Mouse (Mus musculus) left cerebral cortex, postnatal 14 days (tissue): Measurements from ENCODE around the gene Hopx. TPM values are rescaled to one million over a fixed set of nuclear protein-coding genes. Genes with fewer than 3 reads are reported as not detected.

ENCODE experiments used
- DNase-seq, 2 experiments: peaks; one replicate each; pipeline ENCODE4 v3.0.0; 2021 to 2022; ENCODE audit warnings: low spot score in 2 of 2, mixed read lengths in 1 of 2
- intact Hi-C: fragments of 180-260 bp; cut with DNase I; formaldehyde crosslinking; loops from one replicate; pipeline ENCODE4 v1.15.1; 2025
- long read RNA-seq, 2 experiments: library from polyadenylated mRNA; stranded (forward); transcript quantifications; one replicate each; pipeline ENCODE4 v2.0.0; 2021
- total RNA-seq, 2 experiments: library from RNA; stranded (reverse); gene quantifications; 2 replicates each; pipeline ENCODE4 v1.2.3; 2021

Hopx gene
- total RNA-seq = 10 to 100 TPM; 21.4 to 26.3 TPM
- long read RNA-seq, experiment 1, transcript Hopx-203 (2 exons, 1,217 nt) = minor isoform, 5 of 28 reads
- long read RNA-seq, experiment 1, transcript Hopx-202 (3 exons, 1,113 nt) = major isoform, 22 of 28 reads
- long read RNA-seq, experiment 1, partial matches to known transcripts = 0 of 28 reads
- long read RNA-seq, experiment 1, other reads (novel, unspliced or antisense) = 1 of 28 reads
- long read RNA-seq, experiment 2, transcript Hopx-203 (2 exons, 1,217 nt) = minor isoform, 5 of 20 reads
- long read RNA-seq, experiment 2, transcript Hopx-202 (3 exons, 1,113 nt) = major isoform, 14 of 20 reads
- long read RNA-seq, experiment 2, partial matches to known transcripts = 0 of 20 reads
- long read RNA-seq, experiment 2, other reads (novel, unspliced or antisense) = 0 of 20 reads

DNA sequence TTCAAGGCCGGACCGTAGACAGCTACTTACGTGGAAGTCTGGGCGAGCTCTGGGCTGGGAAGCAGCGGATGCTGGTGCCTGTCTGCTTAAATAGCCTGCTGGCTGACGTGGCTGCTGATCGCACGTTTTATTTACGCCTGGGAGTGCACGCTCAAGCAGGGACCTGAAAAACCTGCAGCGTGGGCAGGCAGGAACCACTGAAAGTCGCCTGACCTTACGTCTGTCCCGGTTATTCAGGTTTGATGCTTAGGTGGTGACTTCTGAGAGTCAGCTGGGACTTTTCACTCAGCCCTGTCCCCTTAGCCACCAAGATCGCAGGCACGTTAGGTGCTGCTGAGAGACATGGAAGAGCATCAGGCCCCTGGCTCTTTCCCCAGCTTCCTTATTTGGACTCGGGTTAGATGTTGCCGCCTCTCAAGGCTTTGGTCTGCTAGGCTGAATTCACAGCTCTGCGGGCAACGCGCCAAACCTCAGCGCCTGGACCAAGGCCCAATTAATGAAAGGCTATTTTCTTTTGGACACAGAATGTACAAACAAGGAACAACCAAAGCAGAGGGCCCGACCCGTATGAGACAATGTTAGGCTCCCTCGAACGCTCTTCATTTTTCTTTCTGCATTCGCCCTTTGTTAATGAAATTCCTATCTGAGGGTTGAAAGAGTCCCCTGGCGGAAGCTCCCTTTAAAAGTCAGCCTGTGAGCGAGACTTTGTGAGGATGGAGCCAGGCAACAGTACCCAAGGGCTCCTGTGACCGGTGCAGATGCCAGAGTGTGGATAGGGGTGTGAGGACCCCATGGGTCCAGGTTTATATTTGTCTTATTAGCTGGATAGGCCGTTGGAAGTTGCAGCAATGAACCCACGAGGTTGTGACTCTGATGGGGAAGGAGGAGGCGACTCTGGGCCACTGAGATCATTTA lies at the start of gene Hopx:
Hopx (minus strand) TSS at position 305 of the 915 bp plus-strand sequence.
- intact Hi-C loops = no loop called here
- peak; percentile 48 to 71 for DNase-seq

DNA sequence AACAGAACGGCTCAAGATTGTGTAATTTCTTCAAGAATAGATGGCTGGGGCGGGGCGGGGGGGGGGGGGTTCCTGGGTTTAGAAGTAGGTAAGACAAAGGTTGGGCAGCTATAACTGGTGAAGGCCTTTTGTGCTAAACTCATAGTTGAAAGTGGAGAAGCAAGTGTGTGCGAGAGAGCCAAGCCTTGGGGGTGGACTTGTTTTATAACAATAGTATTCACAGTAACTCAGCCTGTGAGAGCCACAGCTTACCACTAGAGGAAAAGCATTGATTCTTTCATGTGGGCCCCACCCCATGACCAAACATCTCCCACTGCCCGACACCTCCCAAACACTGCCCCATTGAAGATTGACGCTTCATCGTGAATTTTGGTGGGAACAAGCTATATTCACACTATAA lies 48.7 kb upstream of the Hopx start:
- intact Hi-C loops = no loop called here
- no peak for DNase-seq

DNA sequence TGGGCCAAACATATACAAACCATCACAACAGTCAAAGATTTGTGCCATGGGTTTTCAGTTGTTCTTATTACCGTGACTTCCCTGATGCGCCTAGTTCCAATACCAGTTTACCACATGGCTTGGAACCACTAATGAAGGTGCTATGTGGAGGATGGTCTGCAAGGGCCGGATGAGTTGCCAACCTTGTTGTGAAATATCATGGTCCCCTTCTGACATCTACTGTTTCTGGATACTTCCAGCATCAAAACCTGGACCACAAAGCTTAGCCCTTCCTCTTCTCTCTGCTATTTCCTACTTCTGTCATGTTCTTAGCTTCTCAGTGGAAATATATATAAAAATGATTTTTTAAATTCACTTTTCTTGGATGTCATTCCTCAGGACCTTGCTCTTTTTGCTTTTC lies 47.6 kb upstream of the Hopx start:
- no peak for DNase-seq
- intact Hi-C loops = no loop called here

DNA sequence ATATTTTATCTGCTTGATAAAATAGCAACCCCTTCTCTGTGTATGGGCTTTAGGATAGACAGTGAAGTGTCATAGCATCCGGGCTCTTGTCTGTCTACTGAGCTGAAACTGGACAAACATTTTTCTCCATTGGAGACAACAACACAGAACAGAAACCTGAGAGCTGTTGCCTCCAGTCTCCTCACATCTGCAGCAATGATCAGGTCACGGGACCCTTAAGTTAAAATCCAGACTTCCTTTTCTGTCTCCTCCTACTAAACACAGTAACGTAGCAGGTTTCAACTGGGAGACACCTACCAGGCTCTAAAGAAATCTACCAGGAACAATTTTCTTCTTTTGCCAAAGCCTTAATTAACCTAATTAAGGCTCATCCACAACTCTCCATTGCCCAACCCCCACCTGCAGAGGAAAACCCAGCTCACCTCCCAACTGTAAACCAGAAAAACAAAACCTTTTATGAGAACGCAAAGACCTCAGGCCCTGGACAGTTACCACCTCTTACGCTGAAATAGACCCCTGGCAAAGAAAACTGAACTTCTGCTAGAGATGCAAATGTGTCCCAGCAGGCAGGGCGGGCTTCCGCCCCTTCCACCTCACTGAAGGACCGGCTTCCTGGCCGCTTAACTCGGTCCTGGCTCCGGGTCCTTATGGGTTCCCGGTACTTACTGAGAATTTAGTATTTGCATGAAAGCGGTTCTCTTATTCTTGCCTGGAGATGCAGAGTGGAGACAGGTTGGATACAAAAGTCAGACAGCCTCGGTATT lies 43.0 kb upstream of the Hopx start:
- DNase-seq = no peak
- intact Hi-C loops = no loop called here

DNA sequence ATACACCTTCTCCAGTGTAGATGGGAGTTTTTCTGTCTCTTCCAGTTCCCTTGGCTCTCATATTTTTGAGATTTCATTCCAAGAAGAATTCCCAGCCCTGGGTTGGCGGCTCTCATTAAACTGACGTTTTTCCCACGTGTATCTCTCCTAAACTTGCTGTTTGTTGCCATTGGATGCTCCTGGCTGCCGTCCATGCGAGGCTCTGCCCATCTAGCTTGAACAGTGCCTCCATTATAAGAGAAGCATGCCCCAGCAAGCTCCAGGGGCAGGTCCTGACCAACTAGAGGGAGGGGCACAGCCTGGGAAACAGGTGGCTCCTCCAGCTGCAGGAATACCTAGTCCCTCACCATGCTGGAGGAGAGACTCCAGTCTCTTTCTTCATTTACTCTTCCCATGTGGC lies 42.0 kb upstream of the Hopx start:
- DNase-seq = peak in 1 of 2 experiments; percentile 20
- intact Hi-C loops = no loop called here

DNA sequence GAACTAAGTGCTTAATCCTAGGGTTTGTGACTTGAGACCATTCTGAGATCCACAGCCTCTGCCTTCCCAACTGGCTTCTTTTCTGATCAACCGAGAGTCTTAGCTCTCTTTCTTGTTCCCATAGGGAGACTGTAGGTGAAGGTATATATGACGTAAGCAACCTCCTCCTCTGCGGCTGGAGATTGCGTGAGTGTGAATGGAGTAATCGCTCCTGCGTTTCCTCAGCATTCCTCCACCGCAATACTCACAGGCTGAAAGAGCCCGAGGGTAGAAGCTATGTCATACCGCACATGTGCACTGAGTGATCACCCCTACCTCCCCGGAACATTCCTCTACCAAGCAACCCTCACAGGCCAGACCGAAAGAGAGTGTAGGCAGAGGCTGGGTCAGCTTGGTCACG lies 40.6 kb upstream of the Hopx start:
- DNase-seq = no peak
- intact Hi-C loops = no loop called here

DNA sequence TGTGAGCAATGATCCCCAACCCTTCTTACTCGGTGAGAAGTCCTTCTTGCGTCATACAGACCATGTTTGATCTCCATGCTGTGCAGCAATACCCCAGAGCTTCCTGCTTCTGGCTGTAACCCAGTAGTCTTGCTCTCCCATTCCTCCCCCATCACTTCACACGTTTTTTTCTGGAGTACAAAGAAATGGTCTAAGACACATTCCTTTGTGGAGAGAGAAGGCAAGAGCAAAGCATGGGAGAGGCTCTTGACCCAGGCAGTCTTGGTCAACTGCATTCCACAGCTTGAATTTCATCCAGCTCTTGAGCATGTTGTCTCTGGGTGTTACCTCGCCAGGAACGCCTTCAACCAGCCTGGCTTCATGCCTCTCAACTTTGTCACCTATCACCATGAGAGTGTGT lies 39.9 kb upstream of the Hopx start:
- no peak for DNase-seq
- intact Hi-C loops = no loop called here

DNA sequence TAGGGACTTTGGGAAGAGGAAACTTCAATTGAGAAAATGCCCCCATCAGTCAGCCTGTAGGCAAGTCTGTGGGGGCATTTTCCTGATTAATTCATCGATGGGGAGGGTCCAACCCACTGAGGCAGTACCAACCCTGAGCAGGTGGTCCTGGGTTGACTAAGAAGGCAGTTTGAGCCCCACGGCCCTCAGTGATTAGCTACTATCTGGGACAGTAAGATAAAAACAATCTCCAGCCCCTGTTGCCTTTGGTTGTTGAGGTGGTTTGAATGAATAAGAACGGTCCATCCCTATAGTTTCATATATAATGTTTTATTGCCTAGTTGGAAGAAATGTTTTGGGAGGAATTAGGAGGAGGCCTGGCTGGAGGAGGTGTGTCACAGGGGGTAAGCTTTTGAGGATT lies 36.8 kb upstream of the Hopx start:
- intact Hi-C loops = no loop called here
- DNase-seq = no peak

DNA sequence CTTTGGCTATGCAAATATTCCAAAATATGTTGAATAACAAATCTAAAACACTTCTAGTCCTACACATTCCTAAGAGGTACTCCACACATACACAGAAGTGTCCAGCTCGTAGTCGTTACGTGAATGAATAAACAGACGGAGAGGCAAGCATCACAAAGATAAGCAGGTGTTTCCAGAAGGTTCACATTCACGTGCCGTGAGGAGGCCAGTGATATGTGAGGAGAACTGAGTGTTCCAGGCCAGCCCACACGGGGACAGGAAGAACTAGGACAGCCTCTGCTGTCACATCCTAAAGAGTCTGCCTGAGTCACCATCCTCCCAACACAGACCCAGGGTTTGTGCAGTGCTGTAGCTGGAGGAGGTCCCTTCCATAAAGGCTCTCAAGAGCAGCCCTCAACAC lies 36.2 kb upstream of the Hopx start:
- peak; percentile 37 to 73 for DNase-seq
- intact Hi-C loops = no loop called here

DNA sequence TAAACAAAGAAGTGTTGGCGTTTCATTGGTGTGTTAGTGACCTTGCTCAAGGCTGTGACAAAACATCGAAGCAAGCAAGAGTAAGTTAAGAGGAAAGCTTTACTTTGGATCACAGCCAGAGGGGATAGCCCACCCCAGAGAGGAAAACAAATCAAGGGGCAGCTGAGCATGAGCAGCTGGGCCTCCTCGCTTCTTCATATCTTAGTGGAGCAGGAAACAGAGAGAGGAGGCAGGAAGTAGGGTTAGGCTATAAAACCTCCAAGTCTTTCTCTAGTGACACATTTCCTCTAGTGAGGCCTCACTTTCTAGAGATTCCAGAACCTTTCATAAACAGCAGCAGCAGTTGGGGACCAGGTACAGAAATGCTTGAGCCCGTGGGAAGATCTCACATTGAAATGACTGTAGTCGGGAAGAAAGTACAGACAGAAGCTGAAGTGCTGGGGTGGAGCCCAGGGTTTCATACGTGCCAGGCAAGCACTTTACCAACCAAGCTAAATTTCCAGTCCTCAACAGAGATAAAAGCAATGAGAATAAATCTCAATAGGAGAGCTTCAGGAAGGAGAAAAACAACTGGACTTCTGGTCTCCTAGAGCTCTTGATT lies 33.2 kb upstream of the Hopx start:
- DNase-seq = peak in 1 of 2 experiments; percentile 6
- intact Hi-C loops = no loop called here

DNA sequence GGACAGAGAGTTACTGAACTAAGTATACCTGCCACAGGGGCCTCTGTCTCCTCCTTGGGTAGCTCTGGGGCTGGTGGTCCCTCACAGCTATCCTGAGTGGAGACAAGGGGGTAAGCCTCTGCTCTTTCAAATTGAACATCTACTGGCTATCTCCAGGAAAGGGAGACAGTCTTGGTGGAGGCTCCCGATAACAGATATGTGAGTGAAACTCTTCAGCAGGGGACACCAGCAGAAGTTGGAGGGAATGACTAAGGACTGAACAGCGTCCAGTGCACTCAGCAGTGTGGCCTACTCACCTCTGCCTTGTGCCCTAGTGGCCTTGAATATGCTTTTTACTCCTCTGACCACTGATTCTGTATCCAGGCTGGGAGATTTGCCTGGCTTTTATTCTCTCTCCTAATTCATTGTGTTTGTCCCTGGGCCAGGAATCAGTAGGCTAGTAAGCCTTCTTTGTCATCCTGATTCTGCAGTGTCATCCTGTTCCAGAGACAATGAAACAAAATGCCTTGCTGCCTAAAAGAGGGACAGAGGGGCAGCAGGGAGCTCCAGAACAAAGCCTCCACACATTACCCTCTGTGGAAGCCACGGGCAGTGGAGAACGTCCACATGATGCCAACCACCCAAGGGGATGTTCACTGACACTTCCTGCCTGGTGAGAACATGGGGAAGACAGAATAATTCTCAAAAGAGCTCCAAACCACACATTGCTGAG lies 31.7 kb upstream of the Hopx start:
- intact Hi-C loops = no loop called here
- DNase-seq = no peak

DNA sequence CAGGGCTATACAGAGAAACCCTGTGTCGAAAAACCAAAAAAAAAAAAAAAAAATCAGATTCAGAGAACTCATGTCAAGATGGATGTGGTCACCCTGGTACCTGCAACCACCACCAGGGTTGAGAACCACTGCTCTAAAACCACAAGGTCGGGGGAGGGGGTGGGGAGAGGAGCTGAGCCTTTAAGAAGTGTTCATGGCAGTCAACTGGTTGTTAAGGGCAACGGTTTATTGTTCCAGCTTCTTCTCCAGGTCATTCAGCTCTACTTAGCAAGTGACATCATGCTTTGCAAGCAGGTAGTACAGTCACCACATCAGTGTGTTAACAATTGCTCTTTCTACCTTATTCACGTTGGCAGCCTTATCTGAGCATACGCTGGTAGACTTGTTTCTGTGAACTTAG lies 29.7 kb upstream of the Hopx start:
- DNase-seq = no peak
- intact Hi-C loops = no loop called here

DNA sequence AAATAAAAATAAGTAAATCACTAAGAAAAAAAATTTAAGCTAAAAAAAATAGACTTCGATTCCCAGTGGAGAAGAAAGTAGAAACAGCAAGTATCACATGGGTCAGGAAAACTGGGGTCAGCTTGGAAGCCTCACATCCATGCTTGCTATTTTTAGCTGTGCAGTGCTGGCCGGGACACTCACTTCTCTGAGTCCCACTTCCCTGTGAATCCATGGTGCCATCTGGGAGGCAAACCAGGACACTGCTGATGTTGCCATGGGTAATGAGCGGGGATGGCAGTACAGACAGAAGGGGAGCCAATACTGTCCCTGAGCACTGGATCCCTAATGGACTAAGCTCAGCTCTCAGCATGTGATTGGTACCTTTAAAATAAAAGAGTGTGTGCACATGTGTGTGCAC lies 28.2 kb upstream of the Hopx start:
- intact Hi-C loops = no loop called here
- DNase-seq = peak in 1 of 2 experiments; percentile 16

DNA sequence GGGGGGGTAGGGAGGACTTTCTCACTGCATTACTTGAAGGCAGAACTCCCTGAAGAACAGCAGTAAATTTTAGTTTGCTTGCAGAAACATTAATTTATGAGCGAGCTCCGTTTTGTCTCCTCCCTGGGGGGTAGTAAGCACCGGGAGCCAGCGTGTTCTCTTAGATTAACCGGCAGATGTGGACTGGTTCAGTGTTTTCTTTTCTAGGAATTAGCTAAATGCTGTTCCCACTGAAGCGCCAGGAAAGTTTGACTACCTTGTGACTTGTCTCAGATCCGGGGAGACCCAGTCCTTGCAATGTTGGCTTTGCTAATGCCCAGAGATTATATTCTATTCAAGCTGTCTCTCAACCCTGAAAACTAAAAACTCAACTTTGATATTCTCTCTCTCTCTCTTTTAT lies 26.4 kb upstream of the Hopx start:
- intact Hi-C loops = no loop called here
- DNase-seq = no peak

DNA sequence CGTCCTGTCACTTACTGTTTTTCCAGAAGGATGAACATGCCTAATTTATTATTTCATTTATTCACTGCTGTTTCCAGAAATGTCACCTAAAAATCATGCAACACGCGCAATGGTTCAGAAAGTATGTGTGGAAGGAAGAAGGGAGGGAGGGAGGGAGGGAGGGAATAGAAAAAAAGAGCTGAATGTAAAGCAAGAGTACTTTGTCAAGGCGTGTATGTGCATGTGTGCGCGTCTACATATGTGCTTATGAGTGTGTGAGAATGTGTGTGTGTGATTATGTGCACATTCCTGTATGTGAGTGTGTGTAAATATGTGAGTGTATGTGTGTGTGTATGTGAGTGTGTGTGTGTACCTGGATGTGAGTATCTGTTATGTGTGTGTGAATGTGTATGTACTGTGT lies 25.9 kb upstream of the Hopx start:
- DNase-seq = no peak
- intact Hi-C loops = no loop called here

DNA sequence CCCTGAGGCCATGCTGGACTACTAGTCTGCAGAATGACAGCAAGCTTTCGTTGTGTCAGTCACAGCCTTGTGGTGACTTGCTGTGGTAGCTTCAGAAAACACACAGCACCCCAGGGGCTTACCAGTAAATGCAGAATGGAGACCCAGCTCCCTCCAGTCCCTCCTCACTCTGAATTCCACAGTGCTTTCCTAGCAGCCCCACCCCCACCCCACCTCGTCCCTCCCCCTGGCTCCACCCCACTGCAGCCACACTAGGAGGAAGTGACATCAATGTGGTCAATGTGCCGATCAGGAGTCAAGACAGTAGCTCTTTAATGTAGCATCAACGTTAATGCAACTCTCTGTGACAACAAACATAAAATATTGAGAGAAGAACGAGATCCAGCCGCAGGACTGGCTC lies 25.2 kb upstream of the Hopx start:
- DNase-seq = no peak
- intact Hi-C loops = no loop called here

DNA sequence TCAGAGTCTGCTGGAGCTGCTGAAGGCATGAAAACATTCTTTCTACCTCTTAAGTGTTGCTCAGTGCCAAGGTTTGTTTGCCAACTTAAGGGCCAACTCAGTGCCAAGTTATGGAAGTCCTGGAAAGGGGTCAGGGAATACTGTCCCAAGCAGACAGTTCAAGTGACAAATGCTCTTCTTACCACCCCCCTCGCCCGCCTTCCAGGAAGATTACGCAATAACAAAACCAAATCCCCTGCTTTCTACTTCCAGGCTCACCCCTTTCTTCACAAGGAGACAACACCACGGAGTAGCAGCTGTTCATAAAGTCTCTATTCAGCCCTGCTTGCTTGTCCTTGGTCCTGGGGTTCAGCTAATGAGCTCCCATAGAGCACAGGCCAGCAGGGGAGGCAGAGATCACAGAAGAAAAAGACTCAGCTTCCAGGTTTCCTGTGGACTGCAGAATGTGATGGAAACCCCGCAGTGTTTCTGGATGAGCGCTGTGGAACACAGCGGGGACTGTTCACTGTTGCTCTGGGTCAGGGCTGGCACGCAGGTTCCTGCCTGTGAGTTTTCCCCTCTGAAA lies 22.9 kb upstream of the Hopx start:
- intact Hi-C loops = no loop called here
- peak in 1 of 2 experiments; percentile 21 for DNase-seq

DNA sequence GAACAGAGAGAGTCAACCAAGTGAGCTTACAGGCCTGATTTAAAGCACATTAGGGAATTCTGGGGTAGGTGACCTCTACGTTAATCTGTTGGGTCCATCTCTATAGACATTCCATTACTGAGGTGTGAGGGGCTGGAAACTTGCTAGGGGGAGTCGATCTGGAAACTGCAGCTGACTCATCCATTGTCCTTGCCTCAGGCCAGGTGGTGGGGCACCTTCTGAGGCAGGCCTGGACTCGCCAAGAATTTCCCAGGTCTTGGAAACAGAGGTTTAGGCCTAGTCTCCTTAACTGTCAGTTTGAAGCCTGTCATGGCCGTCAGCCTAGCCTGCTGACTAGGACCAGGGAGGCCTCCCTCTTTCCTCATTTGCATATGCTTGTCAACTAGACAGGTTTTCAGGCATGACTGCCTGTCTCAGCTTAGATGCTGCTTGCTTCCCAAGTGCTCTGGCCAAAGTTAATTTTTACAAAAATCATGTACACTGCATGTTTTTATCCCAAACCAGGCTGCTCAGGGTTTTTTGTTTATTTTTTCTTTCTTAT lies 21.8 kb upstream of the Hopx start:
- DNase-seq = no peak
- intact Hi-C loops = no loop called here
